Mouse (Mus musculus) CD4-positive helper T cell, adult 2 months (primary cell): ENCODE results near the gene Pwwp2b.
A peak's percentile ranks its signal among the peaks of the same experiment; 100 is the strongest.

Source experiments
- DNase-seq: peaks from one replicate; pipeline ENCODE4 v3.0.0-alpha.2; 2012; ENCODE audit warnings: low read depth, missing footprints, low spot score

Pwwp2b gene

DNA sequence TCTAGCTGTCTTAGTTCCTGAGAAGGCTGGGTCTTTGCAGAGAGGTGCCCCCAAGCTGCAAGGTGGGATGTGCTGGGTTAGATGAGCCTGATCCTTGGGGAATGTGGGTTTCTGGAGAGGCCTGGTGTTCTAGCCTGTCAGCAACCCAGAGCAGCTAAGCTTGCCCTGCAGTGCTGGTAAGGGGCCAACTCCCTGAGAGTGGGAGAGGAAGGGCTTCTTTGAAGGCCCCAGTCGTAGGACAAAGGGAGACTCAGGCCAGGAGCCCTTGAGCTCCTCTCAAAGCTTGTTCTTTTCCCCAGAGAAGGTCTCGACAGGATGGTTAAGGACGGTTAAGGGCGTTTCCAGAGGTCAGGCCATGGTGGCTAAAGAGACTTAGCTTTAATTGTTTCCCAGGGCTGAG, 16.1 kb downstream of the Pwwp2b start:
- no peak for DNase-seq

DNA sequence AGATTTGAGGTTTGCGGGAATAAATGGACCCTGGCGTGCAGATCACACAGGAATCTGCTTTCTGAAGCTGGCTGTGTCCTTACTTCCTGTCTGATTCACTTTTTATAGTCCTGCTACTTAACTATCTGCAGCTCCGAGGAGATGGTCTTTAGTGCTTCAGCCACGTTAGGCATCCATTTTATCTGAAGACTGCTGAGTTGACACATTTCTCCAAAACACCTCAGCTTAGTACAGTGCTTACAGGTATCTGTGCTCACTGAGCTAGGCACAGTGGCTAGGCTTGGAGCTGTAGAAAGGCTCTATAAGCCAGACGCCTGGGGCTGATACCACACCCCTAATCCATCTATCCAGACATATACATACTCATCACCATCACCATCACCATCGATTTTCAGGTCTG, 17.4 kb downstream of the Pwwp2b start:
- no peak for DNase-seq

DNA sequence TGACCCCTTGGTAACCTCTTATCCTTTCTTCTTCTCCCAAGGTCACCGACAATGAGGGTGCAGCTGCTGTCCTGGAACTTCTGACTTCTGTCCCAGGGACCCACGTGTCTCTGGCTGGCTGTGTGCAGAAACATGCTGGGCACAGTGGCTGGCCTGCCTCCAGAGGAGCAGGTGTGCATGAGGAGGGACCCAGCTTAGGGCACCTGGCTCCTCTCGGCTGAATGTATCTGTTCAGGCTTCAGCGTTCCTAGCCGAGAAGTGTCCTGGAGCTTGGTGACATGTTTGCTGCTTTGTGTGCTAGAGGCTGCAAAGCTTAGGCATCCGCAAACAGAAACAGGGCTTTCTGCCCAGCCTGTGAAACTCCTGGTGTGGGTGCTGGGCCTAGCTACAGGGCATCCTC, 18.1 kb downstream of the Pwwp2b start:
- no peak for DNase-seq

DNA sequence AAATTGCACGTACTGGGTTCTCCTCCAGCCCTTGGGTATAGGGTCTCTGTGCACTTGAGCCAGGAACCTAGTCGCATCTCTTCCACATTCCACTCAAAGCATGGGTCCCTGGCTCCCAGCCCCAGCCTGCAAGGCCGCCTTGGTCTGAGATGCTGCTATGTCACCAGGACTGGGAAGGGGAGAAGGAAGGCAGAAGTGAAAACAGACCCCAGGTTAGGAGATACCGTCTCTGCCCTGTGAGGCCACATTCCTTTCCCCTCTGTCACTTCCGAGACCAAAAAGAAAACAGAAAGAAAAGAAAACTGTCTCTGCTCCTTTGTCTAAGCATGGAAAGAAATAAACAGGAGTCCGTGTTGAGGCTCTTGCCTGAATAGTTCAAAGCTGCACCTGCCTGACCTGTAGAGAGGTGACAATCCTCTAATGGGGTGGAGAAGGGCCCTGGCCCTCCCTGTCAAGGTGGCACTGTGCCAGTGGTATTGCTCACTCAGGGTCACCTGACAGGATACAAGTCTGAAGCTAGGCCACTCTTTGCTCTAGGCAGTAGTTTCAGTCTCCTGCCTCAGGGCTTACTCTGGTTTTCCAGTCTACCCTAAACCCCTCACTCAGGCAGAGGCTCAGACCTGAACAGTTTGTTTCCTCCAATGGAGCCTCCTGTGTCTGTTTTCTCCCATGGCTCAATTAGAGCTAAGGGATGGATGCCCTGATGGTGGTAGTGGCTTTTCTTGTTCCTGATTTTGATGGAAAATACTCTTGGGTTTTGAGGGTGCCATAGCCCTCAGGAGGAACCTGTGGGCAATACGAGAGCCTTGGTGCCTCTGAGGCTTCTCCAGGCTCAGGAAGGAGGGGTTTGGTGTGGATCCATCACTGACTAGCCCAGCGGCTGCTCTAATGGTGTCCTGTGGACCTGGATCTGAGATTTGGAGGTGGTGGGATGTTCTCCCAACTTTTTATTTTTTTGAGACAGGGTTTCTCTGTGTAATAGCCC, 18.9 kb downstream of the Pwwp2b start:
- DNase-seq = no peak

DNA sequence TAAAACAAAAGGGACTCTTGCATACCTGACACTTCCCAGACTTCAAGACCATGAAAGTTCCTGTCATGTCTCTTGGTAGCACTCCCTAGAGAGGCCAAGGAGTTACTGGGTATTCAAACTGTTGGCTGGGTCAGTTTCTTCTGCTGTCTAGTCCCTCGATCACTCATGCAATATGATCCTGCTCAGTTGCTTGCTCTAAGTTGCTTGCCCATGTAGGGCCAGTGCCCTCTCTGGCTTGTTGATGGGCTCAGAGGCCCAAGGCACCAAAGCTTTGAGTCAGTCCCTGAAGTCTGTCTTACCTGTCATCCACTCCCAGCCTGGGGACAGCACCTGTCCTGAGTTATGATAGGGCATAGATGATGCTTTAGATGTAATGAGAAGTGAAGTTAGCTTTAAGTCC, 22.5 kb downstream of the Pwwp2b start:
- DNase-seq = no peak

DNA sequence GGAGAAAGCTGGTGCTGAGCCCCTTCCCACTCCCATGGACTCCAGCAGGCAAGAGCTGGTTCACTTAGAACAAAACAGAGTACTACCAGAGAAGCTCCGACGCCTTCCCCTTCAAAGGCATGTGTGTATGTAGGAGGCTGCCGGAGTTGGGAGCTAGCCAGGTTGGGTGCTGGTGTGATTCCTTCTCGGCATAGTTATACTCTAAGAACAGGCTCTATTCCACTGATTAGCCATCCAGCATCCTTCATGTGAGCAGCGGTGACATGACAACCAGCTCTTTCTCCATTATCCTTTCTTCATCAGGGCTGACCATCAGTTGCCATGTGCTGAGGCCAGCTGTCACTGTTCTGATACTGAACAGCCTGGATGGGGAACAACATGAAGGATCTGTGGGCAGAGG, 23.6 kb downstream of the Pwwp2b start:
- no peak for DNase-seq

DNA sequence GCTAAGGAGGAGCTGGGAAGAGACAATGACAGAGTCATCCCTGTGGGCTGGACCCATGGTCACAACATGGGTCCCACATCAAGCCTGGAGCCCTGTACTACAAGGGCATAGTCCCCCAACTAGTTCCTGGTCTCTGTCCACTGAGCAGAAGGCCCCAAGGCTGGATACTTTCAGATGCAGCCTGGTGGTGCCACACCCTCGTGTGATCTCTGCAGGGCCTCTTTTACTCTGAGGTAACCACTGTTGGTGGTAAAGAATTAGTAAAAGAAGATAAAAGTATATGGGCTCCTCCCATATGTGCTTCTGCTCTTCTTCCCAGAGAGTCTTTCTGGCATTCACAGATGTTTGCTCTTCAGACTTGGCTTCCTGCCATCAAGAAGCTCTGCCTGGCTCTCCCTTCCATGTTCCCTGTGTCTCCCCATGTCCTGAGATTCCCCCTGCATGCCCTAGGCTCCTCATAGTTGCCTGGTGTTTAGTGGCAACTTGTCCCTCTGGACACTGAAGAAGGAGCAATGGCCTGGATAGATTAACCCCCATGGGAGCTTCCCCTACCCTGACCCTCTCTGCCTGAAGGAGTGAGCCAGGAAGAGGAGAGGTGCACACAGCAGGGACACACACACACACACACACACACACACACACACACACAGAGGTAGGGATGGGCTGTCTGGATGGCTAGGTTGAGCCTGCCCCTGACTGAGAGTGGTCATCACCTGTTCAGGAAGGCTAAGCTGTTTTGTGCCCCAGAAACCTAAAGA, 24.5 kb downstream of the Pwwp2b start:
- no peak for DNase-seq

DNA sequence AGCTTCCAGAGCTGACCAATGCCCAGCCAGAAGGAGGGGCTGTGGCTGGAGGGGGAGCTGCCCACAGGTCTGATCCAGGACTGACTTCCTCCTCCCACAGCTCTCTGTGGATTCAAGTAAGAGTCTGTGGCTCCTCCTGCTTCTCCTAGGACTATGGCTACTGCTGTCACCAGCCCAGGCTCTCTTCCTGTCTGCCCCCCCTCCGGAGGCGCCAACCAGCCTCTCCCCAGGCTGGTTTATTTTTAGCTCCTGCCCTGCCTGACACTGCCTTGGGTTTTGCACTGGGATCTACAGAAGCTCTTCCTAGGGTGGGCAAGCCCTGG, 25.1 kb downstream of the Pwwp2b start:
- no peak for DNase-seq

DNA sequence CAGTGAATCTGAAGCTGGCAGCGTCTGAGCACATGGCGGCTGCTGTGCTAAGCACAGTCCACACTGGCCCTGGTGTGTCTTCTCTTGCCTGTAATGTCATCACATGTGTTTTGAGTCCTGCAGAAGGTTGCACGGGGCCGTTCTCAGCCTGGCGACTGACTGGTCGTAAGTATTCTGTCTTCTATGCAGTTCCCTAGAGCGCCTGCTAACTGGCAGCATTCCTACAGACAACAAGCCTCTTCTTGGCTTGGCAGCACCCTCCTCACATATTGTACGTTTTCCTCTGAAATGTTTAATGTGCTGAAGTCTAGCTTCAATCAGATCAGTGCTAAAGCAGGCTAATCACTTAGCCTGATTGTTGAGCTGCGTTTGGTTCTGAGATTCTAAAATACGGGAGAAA, 27.3 kb downstream of the Pwwp2b start:
- no peak for DNase-seq

DNA sequence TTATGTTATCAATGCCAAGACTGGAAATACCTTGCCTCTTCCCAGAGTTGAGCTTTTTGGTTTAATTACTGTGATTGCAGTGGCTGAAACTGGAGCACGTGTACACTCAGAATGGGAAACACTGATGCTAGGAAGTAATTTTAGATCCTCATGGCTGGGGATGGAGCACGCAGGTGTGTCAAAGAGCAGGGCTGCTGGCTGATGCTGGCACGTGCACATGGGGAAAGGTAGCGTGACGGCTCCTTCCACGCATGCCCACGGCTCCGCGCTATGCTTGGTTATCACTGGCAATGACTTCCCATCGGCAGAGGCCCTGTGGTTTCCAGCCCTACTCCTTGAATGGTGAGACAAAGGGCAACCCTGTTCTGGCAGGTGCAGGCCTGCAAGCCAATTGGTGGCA, 27.9 kb downstream of the Pwwp2b start:
- DNase-seq = no peak

DNA sequence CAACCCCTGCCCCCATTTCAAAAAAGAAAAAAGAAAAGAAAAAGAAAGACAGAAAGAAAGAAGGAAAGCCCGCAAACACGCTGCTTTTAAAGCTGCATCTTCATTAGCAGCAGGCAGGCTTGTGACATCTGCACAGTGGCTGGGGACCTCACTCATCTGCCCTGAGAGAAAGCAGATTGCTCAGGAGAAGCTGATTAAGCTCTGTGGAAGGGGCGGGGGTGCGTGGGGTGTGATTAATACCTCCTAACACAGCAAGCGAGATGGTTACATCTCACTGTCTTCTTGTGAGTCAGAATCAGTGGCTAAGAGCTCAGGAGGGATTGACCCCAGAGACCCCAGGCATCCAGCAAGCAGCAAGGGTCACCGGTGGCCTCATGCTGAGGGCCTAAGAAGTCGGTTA, 29.3 kb downstream of the Pwwp2b start:
- no peak for DNase-seq

DNA sequence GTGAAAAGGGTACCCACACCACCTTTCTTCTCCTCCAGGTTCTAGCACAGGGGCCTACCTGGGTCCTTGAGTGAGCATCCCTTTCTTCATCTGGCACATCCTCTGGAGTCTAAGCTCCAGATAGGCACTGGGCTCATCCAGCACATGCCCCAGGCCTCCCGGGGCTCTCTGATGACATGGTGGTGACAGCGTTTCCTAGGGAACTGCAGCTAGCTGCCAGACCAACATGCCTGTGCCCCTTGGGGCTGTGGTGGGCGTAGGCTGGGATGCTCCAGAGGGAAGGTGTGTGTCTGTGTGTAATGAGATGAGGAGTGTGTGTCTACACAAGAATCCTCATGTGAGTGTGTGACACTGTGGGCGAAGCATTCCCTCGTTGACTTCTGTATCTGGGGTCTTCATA, 31.3 kb downstream of the Pwwp2b start:
- DNase-seq = no peak

DNA sequence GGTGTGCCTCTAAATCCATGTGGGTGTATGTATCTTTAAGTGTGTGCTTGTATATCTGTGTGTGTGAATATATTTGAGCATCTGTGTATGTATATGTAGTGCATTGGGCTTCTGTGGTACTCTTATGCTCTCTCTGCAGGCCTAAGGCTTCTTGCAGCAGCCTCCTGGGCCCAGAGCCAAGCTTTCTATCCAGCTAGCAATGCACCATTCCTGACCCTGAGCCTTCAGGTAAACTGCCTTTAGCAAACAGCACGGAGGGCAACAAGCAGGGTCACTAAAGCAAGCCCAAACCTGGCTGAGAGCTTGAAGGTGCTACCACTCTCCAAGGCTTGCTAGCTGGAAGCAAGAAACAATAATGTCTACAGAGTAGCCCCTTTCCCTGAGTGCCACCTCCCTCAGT, 31.8 kb downstream of the Pwwp2b start:
- DNase-seq = no peak

DNA sequence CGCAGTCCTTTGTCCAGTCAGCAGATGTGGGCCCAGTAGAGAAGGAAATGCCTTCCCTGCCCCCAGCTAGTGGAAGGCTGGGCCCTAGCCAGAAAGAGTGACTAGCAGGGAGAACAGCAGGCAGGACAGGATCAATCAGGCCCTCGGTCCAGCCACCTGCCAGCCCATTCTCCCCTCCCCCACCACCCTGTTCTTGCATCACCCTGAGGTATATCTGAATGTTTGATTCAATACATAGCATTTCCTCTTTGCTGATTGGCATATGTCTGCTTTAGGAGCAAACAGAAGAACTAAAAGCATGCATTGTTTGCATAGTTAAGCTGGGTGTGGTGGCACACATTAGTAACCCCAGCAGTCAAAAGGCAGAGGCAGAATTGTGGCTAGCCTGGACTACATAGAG, 32.9 kb downstream of the Pwwp2b start:
- no peak for DNase-seq

DNA sequence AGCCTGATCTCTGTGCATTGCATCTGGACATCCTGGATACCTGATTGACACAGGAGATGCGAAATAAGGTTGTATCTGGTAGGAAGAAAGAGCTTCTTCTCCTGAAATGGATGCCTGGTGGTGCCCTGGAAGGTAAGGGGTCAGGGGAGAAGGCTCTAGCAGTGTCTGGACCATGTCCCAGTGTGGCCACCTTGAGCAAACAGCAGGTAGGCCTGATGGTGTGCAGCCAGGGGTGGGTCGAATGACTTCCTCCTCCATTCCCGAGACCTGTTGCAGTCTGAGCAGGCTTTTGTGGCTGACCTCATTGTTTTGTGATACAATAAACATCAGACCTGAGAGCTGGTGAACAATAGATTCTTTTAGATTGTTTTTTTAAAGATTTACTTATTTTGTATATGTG, 33.8 kb downstream of the Pwwp2b start:
- no peak for DNase-seq

DNA sequence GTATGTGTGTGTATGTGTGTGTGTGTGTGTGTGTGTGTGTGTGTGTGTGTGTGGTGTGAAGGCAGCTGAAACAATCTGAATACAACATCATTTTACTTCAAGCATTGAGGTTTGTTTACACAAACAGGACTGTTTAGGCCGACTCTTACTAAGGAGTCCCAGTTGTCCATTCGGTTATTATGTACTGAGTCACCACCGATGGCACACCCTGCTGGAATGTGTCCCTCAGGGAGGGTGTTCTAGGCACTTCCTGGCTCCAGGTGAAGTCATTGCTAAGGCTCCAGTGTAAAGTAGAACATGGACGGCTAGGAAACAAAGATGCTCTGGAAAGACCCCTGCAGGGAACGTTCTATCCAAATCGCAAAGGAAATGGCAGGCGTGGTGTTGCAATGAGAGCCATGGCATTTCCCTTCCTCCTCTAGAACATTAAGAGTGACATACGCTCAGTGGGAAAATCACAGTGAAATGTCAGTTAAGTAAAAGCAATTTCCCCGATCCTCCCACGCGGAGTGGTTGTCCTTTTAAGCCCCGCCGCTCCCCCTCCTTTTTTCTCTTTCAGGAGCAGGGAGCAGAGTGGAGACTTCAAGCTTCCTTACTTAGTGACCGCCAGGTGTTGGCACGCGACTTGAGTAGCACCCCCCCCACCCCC, 37.1 kb downstream of the Pwwp2b start:
- no peak for DNase-seq

DNA sequence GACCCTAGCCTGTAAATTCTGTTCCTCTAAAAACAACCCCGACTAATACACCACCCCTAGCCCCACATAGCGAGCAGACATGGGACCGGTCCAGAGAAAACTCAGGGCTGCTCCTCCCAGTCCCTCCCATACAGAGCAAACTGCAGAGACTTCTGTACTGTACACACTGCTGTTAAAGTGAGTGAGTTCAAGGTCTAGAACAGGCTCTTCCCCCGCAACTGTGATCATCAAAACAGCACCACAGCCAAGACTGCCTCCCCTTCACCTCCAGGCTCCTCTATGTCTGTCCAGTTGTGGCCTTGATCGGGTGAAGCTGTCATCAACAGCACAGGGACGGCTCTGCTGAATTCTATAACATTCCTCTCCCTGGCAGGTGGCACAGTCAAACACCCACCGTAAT, 40.3 kb downstream of the Pwwp2b start:
- no peak for DNase-seq

DNA sequence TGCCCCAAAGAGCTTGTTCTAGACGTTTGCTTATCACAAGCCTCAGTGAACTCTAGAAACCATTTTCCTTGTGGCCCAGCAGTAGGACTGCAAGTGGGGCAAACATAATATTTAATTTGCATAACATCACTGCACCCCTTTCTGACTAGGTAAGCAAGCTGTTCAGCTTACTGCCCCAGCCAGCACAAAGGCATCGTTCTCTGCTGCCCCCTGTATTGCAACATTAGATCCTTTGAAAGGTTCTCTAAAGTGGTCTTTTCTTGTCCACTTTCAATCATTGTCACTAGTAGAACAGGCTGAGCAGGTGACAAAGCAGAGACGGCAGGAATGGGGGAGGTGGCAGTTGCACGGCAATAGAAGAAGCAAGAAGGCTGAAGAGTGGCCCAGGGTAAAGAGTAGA, 45.1 kb downstream of the Pwwp2b start:
- DNase-seq = no peak

DNA sequence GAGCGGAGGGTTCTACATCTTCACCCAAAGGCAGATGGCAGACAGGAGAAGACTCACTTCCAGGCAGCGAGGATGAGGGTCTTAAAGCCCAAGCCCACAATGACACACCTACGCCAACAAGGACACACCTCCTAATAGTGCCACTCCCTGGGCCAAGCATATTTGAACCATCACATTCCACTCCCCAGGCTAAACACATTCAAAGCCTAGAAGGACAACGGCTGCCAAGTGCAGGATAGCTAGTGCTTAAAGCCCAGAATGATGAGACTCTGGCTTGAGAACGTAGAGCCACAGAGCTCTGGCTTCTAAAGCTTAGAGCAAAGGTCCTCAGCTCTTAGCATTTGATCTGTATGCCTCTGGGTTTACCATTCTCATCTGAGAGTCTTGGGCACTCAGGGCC, 45.8 kb downstream of the Pwwp2b start:
- DNase-seq = no peak

DNA sequence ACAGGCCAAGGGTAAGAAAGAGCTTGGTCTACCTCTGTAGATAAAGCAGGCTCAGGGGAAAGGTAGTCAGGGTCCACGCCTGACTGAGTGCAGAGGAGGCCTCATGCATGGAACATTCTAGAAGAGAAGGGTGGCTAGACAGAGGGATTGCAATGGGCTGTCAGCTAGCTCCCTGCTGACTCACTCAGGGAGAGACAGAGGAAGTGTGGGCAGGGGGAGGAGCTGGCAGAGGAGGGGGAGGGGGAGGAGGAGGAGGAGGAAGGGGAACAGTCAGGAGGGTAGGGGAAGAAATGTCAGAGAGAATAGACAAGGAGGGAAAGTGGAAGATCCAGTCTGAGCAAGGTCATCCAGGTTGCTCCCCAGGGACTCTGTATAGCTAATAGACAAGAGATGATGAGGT, 47.4 kb downstream of the Pwwp2b start:
- DNase-seq = peak; percentile 44

DNA sequence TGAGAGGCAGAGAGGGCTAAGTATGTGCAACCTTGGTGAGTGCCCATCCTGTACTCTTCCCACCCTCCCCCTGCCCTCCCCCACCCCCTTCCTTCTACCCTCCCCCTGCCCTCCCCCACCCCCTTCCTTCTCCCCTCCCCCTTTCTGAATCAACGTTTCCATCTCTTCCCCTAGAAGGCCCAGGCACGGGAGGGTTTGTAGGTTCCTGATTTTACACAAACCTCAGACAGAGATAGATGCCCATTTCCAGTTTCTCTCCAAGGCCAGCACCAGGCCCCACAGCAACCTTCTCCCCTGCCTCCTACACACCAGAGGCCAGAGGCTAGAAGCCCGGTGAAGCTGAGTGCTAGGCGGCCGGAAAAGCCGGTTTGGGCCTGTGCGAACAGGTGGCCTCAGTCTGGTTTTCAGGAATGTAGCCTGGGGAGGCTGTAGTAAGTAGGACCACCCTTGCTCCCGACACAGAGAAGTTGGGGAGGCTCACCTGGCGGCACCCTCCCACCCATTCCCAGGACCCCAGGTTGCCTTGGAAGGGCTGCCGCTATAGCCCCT, 48.3 kb downstream of the Pwwp2b start:
- DNase-seq = no peak

DNA sequence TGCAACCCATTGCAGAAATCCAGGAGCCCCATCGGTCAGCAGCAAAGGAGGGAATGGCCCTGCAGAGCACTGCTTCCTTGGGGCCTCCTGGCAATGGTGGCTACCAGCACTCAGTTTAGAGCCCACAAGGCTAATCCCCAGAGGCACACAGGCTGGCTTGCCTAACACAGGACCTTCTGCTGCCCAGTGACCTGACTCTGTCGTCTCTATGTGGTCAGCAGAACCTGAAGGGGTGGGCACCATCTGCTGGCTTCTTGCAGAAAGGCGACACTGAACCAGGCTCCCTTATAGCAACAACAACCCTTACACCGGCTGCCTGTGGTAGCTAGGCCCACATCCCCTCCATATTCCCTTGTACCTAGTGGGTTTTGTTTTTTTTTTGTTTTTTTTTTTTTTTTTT, 50.2 kb downstream of the Pwwp2b start:
- DNase-seq = no peak
